In the genomic region with DNA sequence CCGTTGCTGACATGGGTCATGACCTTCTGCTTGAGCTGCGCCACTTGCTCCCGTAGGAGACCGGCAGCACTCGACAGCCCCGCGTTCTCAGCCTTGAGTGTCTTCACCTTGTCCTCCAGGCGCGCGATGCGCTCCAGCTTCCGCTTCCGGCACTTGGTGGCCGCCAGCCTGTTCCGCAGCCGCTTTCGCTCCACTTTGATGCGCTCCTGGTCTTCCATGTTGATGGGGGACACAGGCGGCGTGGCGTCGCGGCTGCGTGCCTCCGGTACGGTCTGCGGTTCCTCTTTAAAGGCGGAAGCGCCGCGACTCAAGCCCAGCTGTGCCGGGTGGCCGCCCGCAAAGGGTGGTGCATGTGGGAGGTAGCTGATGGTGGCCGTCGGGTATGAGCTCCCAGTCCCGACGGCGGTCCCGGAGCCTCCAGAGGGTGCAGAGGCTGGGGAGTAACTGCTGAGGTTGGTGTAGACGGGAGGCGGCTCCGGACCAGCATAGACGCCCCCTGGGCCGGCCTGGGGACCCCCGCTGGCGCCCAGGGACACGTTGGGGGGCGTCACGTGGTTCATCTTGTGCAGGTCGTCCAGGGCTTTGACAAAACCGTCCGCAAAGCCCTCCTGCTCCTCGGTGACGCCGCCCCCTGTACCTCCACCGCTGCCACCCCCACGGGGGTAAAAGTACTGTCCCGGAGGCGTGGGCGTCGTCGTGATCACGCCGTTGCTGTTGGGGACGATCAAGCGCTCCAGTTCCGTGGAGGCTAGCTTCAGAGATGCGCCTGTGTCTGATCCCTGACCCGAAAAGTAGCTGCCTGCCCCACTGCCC, we compare ENCODE assay signal across 8 mouse cellular contexts. TPM values are rescaled to one million over a fixed set of nuclear protein-coding genes. Genes with fewer than 3 reads are reported as not detected.
DNase-seq lines count a peak whose midpoint lies in the region; ATAC-seq lines count a peak whose summit lies in the region.

No protein-coding gene starts in this region.

- peak overlapping the region; percentile 76 for H3K4me3 ChIP-seq in intestine, embryonic 16.5 days (ENCODE audit: low read length)
- peak overlapping the region; percentile 59 for H3K4me3 ChIP-seq in limb, embryonic 13.5 days
- H3K4me3 ChIP-seq in midbrain, embryonic 13.5 days (replicated peaks), result peak overlapping the region; percentile 53

- H3K4me2 ChIP-seq in intestine, embryonic 16.5 days (ENCODE audit: low read depth, low read length), result peak overlapping the region; percentile 97
- peak overlapping the region; percentile 98 for H3K4me2 ChIP-seq in limb, embryonic 13.5 days (replicated peaks)
- peak overlapping the region; percentile 95 for H3K4me2 ChIP-seq in midbrain, embryonic 13.5 days (replicated peaks)

- H3K9me3 ChIP-seq in intestine, embryonic 16.5 days (ENCODE audit: control insufficient read depth, low read length), result no peaks in the 10 kb centered on the region
- no peaks in the 10 kb centered on the region for H3K9me3 ChIP-seq in limb, embryonic 13.5 days
- H3K9me3 ChIP-seq in midbrain, embryonic 13.5 days, result no peaks in the 10 kb centered on the region

- peak overlapping the region; percentile 87 for H3K9ac ChIP-seq in intestine, embryonic 16.5 days (ENCODE audit: low read depth, low read length)
- peak overlapping the region; percentile 71 for H3K9ac ChIP-seq in limb, embryonic 13.5 days
- H3K9ac ChIP-seq in midbrain, embryonic 13.5 days (replicated peaks), result peak overlapping the region; percentile 67

- H3K4me1 ChIP-seq in intestine, embryonic 16.5 days (ENCODE audit: control insufficient read depth, insufficient read depth, low read length), result peaks cover 53% of the 10 kb centered on the region
- H3K4me1 ChIP-seq in limb, embryonic 13.5 days, result peaks cover 74% of the 10 kb centered on the region
- peaks cover 73% of the 10 kb centered on the region for H3K4me1 ChIP-seq in midbrain, embryonic 13.5 days (replicated peaks)

- H3K27me3 ChIP-seq in intestine, embryonic 16.5 days (replicated peaks; ENCODE audit: control insufficient read depth, insufficient read depth, low read length), result no peaks in the 10 kb centered on the region
- H3K27me3 ChIP-seq in limb, embryonic 13.5 days, result peaks cover 27% of the 10 kb centered on the region
- H3K27me3 ChIP-seq in midbrain, embryonic 13.5 days, result peaks cover 46% of the 10 kb centered on the region
- H3K27me3 ChIP-seq in splenic B cell, adult 2 months (ENCODE audit: control insufficient read depth, insufficient read depth, low read length, poor library complexity, severe bottlenecking), result no peaks in the 10 kb centered on the region

- H3K27ac ChIP-seq in intestine, embryonic 16.5 days (ENCODE audit: low read length), result peak overlapping the region; percentile 98
- H3K27ac ChIP-seq in limb, embryonic 13.5 days, result peak overlapping the region; percentile 48; the same call in 1 of the 2 replicates
- H3K27ac ChIP-seq in midbrain, embryonic 13.5 days, result no peak overlapping the region; the same call in 1 of the 2 replicates

- ATAC-seq in frontal cortex, adult (ENCODE audit: low TSS enrichment), result no peak
- ATAC-seq in granulocyte monocyte progenitor cell, adult 5-6 weeks (replicated peaks; ENCODE audit: poor library complexity, severe bottlenecking), result peak; percentile 6
- ATAC-seq in intestine, embryonic 16.5 days, result no peak
- no peak for ATAC-seq in limb, embryonic 13.5 days (ENCODE audit: low FRiP score, low read depth)
- ATAC-seq in midbrain, embryonic 13.5 days, result no peak

- H3K36me3 ChIP-seq in intestine, embryonic 16.5 days (ENCODE audit: control insufficient read depth, insufficient read depth, low read length), result no peaks in the 10 kb centered on the region
- peaks cover 21% of the 10 kb centered on the region for H3K36me3 ChIP-seq in limb, embryonic 13.5 days
- H3K36me3 ChIP-seq in midbrain, embryonic 13.5 days, result peaks cover 25% of the 10 kb centered on the region
- H3K36me3 ChIP-seq in splenic B cell, adult 2 months (ENCODE audit: control insufficient read depth, insufficient read depth, low read length, poor library complexity, severe bottlenecking), result no peaks in the 10 kb centered on the region

- WGBS in intestine, embryonic 16.5 days, result under 1% methylated on average over 70 of the region's 70 CpGs
- WGBS in limb, embryonic 13.5 days, result under 1% methylated on average over 68 of the region's 70 CpGs
- 1% methylated on average over 70 of the region's 70 CpGs for WGBS in midbrain, embryonic 13.5 days

- peak; percentile 69 for DNase-seq in frontal cortex, postnatal 10 days (ENCODE audit: low spot score in 2 of 2)
- DNase-seq in cerebellum, postnatal 14 days, result peak; percentile 54 to 68
- peak; percentile 87 for DNase-seq in splenic B cell, adult 2 months (ENCODE audit: low read depth, low spot score)

RNA-seq across cellular contexts. Expression of gene Junb, which starts 0.9 kb away (rescaled TPM):
- total RNA-seq in granulocyte monocyte progenitor cell, adult 5-6 weeks (2014; fragmentation: Nextera tagmentation), result 3.3 and 14.2 TPM in 2 replicates
- total RNA-seq in granulocyte monocyte progenitor cell, adult 5-6 weeks (2017), result 39.6 and 46.0 TPM in 2 replicates
- 18.2 and 25.5 TPM in 2 replicates for polyA plus RNA-seq in intestine, embryonic 16.5 days (2015; fragmentation: Nextera tagmentation; extraction: Ambion mirVana)
- polyA plus RNA-seq in limb, embryonic 13.5 days (2015; fragmentation: Nextera tagmentation; extraction: Ambion mirVana), result 8.2 and 8.4 TPM in 2 replicates
- polyA plus RNA-seq in midbrain, embryonic 13.5 days (2015; fragmentation: Nextera tagmentation; extraction: Ambion mirVana), result 3.5 and 6.1 TPM in 2 replicates

RNA-seq across cellular contexts. Expression of gene Rnaseh2a, which starts 8.1 kb away (rescaled TPM):
- total RNA-seq in granulocyte monocyte progenitor cell, adult 5-6 weeks (2014; fragmentation: Nextera tagmentation), result 116 and 172 TPM in 2 replicates
- 91.3 and 148 TPM in 2 replicates for total RNA-seq in granulocyte monocyte progenitor cell, adult 5-6 weeks (2017)
- polyA plus RNA-seq in intestine, embryonic 16.5 days (2015; fragmentation: Nextera tagmentation; extraction: Ambion mirVana), result 102 and 120 TPM in 2 replicates
- 90.9 and 93.2 TPM in 2 replicates for polyA plus RNA-seq in limb, embryonic 13.5 days (2015; fragmentation: Nextera tagmentation; extraction: Ambion mirVana)
- polyA plus RNA-seq in midbrain, embryonic 13.5 days (2015; fragmentation: Nextera tagmentation; extraction: Ambion mirVana), result 66.5 and 68.6 TPM in 2 replicates

RNA-seq across cellular contexts. Expression of gene Prdx2, which starts 8.3 kb away (rescaled TPM):
- 210 and 303 TPM in 2 replicates for total RNA-seq in granulocyte monocyte progenitor cell, adult 5-6 weeks (2014; fragmentation: Nextera tagmentation)
- total RNA-seq in granulocyte monocyte progenitor cell, adult 5-6 weeks (2017), result 360 and 421 TPM in 2 replicates
- polyA plus RNA-seq in intestine, embryonic 16.5 days (2015; fragmentation: Nextera tagmentation; extraction: Ambion mirVana), result 533 and 590 TPM in 2 replicates
- polyA plus RNA-seq in limb, embryonic 13.5 days (2015; fragmentation: Nextera tagmentation; extraction: Ambion mirVana), result 961 and 978 TPM in 2 replicates
- polyA plus RNA-seq in midbrain, embryonic 13.5 days (2015; fragmentation: Nextera tagmentation; extraction: Ambion mirVana), result 1,603 and 1,658 TPM in 2 replicates

RNA-seq across cellular contexts. Expression of gene Gm49661, which starts 8.4 kb away (rescaled TPM):
- not detected in 2 replicates for total RNA-seq in granulocyte monocyte progenitor cell, adult 5-6 weeks (2014; fragmentation: Nextera tagmentation)
- not detected in 2 replicates for total RNA-seq in granulocyte monocyte progenitor cell, adult 5-6 weeks (2017)
- not detected in 2 replicates for polyA plus RNA-seq in intestine, embryonic 16.5 days (2015; fragmentation: Nextera tagmentation; extraction: Ambion mirVana)
- not detected in 2 replicates for polyA plus RNA-seq in limb, embryonic 13.5 days (2015; fragmentation: Nextera tagmentation; extraction: Ambion mirVana)
- polyA plus RNA-seq in midbrain, embryonic 13.5 days (2015; fragmentation: Nextera tagmentation; extraction: Ambion mirVana), result not detected in 2 replicates

RNA-seq across cellular contexts. Expression of gene Hook2, which starts 12.8 kb away (rescaled TPM):
- 5.2 and 6.1 TPM in 2 replicates for total RNA-seq in granulocyte monocyte progenitor cell, adult 5-6 weeks (2014; fragmentation: Nextera tagmentation)
- total RNA-seq in granulocyte monocyte progenitor cell, adult 5-6 weeks (2017), result 5.7 and 8.2 TPM in 2 replicates
- polyA plus RNA-seq in intestine, embryonic 16.5 days (2015; fragmentation: Nextera tagmentation; extraction: Ambion mirVana), result 96.9 and 108 TPM in 2 replicates
- 18.6 and 18.8 TPM in 2 replicates for polyA plus RNA-seq in limb, embryonic 13.5 days (2015; fragmentation: Nextera tagmentation; extraction: Ambion mirVana)
- 23.5 and 23.8 TPM in 2 replicates for polyA plus RNA-seq in midbrain, embryonic 13.5 days (2015; fragmentation: Nextera tagmentation; extraction: Ambion mirVana)
